Mouse (Mus musculus): ENCODE measurements around the gene Banf2. TPM values are rescaled to one million over a fixed set of nuclear protein-coding genes. Genes with fewer than 3 reads are reported as not detected.

The Banf2 gene
- polyA plus RNA-seq, 1 experiment: not detected

- H3K4me1 ChIP-seq (ENCODE audit: control insufficient read depth, insufficient read depth, low read length): no peaks in the 10 kb centered on the region; the same call in 1 of the 2 replicates
- 76% methylated on average over 7 of the region's 7 CpGs for WGBS
- no peak overlapping the region for H3K4me3 ChIP-seq (replicated peaks; ENCODE audit: control insufficient read depth, low read depth, low read length)
- no peak overlapping the region for H3K27ac ChIP-seq (ENCODE audit: control insufficient read depth, insufficient read depth, low read depth, low read length, poor library complexity)
- TF ChIP-seq CTCF (IDR thresholded peaks at IDR 0.05; ENCODE audit: control insufficient read depth, insufficient read depth, low read length) (no peak), POLR2A (IDR thresholded peaks at IDR 0.05; ENCODE audit: borderline replicate concordance, control insufficient read depth, low read depth, low read length) (no peak)
These were observed 87.4 kb downstream of the Banf2 start for GRCm38 (mm10) chr2:144120186-144120823.

- 88% methylated on average over 16 of the region's 16 CpGs for whole genome bisulfite sequencing
- no peak for TF ChIP-seq CTCF (IDR thresholded peaks at IDR 0.05; ENCODE audit: control insufficient read depth, insufficient read depth, low read length)
- no peak for TF ChIP-seq POLR2A (IDR thresholded peaks at IDR 0.05; ENCODE audit: borderline replicate concordance, control insufficient read depth, low read depth, low read length)
- no peak overlapping the region for H3K27ac ChIP-seq (ENCODE audit: control insufficient read depth, insufficient read depth, low read depth, low read length, poor library complexity)
- no peaks in the 10 kb centered on the region for H3K4me1 ChIP-seq (ENCODE audit: control insufficient read depth, insufficient read depth, low read length)
- H3K4me3 ChIP-seq (replicated peaks; ENCODE audit: control insufficient read depth, low read depth, low read length): no peak overlapping the region
These were observed 89.2 kb downstream of the Banf2 start for GRCm38 (mm10) chr2:144122068-144122467.

Other genes starting within 250 kb of the Banf2 start
- 0.75 and 0.92 TPM in 2 replicates for gene Bfsp1, start 169.9 kb upstream of the Banf2 start, polyA plus RNA-seq (2011; ENCODE audit: insufficient read depth, insufficient read length, low replicate concordance, missing spikeins)
- gene Dstn, start 117.7 kb upstream of the Banf2 start, polyA plus RNA-seq (2011; ENCODE audit: insufficient read depth, insufficient read length, low replicate concordance, missing spikeins): 109 and 216 TPM in 2 replicates
- gene Rrbp1, start 21.8 kb upstream of the Banf2 start, polyA plus RNA-seq (2011; ENCODE audit: insufficient read depth, insufficient read length, low replicate concordance, missing spikeins): 62.5 and 155 TPM in 2 replicates
- 3.1 and 5.5 TPM in 2 replicates for gene Mgme1, start 237.6 kb downstream of the Banf2 start, polyA plus RNA-seq (2011; ENCODE audit: insufficient read depth, insufficient read length, low replicate concordance, missing spikeins)
- gene Snx5, start 237.8 kb downstream of the Banf2 start, polyA plus RNA-seq (2011; ENCODE audit: insufficient read depth, insufficient read length, low replicate concordance, missing spikeins): 185 and 274 TPM in 2 replicates

All from bone marrow, adult 2 months (tissue).